Mouse (Mus musculus): ENCODE measurements around the gene 4930442H23Rik. TPM values are rescaled to one million over a fixed set of nuclear protein-coding genes. Genes with fewer than 3 reads are reported as not detected.
A peak's percentile ranks its signal among the peaks of the same experiment; 100 is the strongest.
"Not testable (repeated sequence)": the region's sequence is repeated elsewhere in the genome, so short reads cannot be mapped to it uniquely, and the experiment has no call there.

Gene 4930442H23Rik
- polyA plus RNA-seq, 1 experiment from 2014 or later, result not detected

- 5% methylated on average over 50 of the region's 53 CpGs for WGBS
Measured at GRCm38 (mm10) chr10:81182336-81183333, 1.0 kb downstream of the 4930442H23Rik start, which contains the start of gene Dapk3. TSS of gene Dapk3 (plus strand) at chr10:81183005.

DNA sequence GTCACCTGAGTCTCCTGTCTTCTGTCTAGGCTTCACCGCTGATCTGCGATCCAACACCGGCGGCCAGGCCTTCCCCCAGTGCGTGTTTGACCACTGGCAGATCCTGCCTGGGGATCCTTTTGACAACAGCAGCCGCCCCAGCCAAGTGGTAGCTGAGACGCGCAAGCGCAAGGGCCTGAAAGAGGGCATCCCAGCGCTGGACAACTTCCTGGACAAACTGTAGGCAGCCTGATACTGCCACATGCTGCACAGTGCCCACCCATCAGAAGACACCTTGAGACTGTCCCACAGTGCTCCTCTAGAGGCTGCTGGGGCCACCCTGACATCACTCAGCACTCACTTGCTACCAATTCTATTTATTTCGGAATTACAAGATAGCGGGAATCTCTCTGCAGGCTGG lies 1.8 kb downstream of the 4930442H23Rik start:
- not testable (repeated sequence) for DNase-seq (ENCODE audit: low spot score); H3K9me3 ChIP-seq (ENCODE audit: control insufficient read depth, low read length); H3K9ac ChIP-seq (ENCODE audit: low read depth, low read length); H3K4me2 ChIP-seq (ENCODE audit: low read depth, low read length); H3K27me3 ChIP-seq (replicated peaks; ENCODE audit: control insufficient read depth, insufficient read depth, low read length); H3K4me3 ChIP-seq (ENCODE audit: low read depth, low read length); ATAC-seq (ENCODE audit: low read depth); H3K4me1 ChIP-seq (ENCODE audit: control insufficient read depth, insufficient read depth, low read length)
- H3K36me3 ChIP-seq (ENCODE audit: control insufficient read depth, insufficient read depth, low read length), result peaks cover 78% of the 10 kb centered on the region
- H3K27ac ChIP-seq (replicated peaks; ENCODE audit: low read depth, low read length), result peak overlapping the region; percentile 30; the same call in 1 of the 2 replicates
- WGBS, result 86% methylated on average over 11 of the region's 12 CpGs

More at GRCm38 (mm10) chr10:81182336-81183333, 1.0 kb downstream of the 4930442H23Rik start, which contains the start of gene Dapk3:
- ATAC-seq (ENCODE audit: low read depth) (peak; percentile 95), DNase-seq (ENCODE audit: low spot score) (peak; percentile 100)
- Histone ChIP-seq H3K27me3 (replicated peaks; ENCODE audit: control insufficient read depth, insufficient read depth, low read length) (no peaks in the 10 kb centered on the region), H3K4me1 (ENCODE audit: control insufficient read depth, insufficient read depth, low read length) (no peaks in the 10 kb centered on the region; the same call in 1 of the 2 replicates), H3K36me3 (ENCODE audit: control insufficient read depth, insufficient read depth, low read length) (peaks cover 79% of the 10 kb centered on the region), H3K4me2 (ENCODE audit: low read depth, low read length) (peak within 1 kb of the TSS; percentile 66), H3K4me3 (ENCODE audit: low read depth, low read length) (peak within 1 kb of the TSS; percentile 56), H3K9ac (ENCODE audit: low read depth, low read length) (peak within 1 kb of the TSS; percentile 75), H3K9me3 (ENCODE audit: control insufficient read depth, low read length) (no peaks in the 10 kb centered on the region), H3K27ac (replicated peaks; ENCODE audit: low read depth, low read length) (peak within 1 kb of the TSS; percentile 77)

DNA sequence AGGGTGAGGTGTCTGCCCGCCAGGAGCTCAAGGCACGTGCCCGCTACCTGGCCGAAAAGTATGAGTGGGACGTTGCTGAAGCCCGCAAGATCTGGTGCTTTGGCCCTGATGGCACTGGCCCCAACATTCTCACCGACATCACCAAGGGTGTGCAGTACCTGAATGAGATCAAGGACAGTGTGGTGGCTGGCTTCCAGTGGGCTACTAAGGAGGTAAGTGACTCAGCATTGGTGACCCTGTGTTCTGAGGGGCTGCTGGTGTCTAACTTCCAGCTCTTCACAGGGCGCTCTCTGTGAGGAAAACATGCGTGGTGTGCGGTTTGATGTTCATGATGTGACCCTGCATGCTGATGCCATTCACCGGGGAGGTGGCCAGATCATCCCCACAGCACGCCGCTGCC lies 2.7 kb downstream of the 4930442H23Rik start:
- H3K4me2 ChIP-seq (ENCODE audit: low read depth, low read length), result no peak overlapping the region
- 97% methylated on average over 13 of the region's 13 CpGs for WGBS
- no peaks in the 10 kb centered on the region for H3K9me3 ChIP-seq (ENCODE audit: control insufficient read depth, low read length)
- no peak for ATAC-seq (ENCODE audit: low read depth)
- H3K27ac ChIP-seq (replicated peaks; ENCODE audit: low read depth, low read length), result no peak overlapping the region
- H3K4me3 ChIP-seq (ENCODE audit: low read depth, low read length), result no peak overlapping the region
- no peak overlapping the region for H3K9ac ChIP-seq (ENCODE audit: low read depth, low read length)
- H3K36me3 ChIP-seq (ENCODE audit: control insufficient read depth, insufficient read depth, low read length), result peaks cover 72% of the 10 kb centered on the region
- no peak for DNase-seq (ENCODE audit: low spot score)
- no peaks in the 10 kb centered on the region for H3K27me3 ChIP-seq (replicated peaks; ENCODE audit: control insufficient read depth, insufficient read depth, low read length)
- H3K4me1 ChIP-seq (ENCODE audit: control insufficient read depth, insufficient read depth, low read length), result no peaks in the 10 kb centered on the region; the same call in 1 of the 2 replicates

GRCm38 (mm10) chr10:81179451-81180342 lies 4.0 kb downstream of the 4930442H23Rik start:
- Histone ChIP-seq H3K27me3 (replicated peaks; ENCODE audit: control insufficient read depth, insufficient read depth, low read length) (no peaks in the 10 kb centered on the region), H3K9me3 (ENCODE audit: control insufficient read depth, low read length) (no peaks in the 10 kb centered on the region), H3K4me2 (ENCODE audit: low read depth, low read length) (no peak overlapping the region), H3K9ac (ENCODE audit: low read depth, low read length) (no peak overlapping the region), H3K4me1 (ENCODE audit: control insufficient read depth, insufficient read depth, low read length) (peaks cover 3% of the 10 kb centered on the region; the same call in 1 of the 2 replicates), H3K4me3 (ENCODE audit: low read depth, low read length) (no peak overlapping the region), H3K27ac (replicated peaks; ENCODE audit: low read depth, low read length) (peak overlapping the region; percentile 33; the same call in 1 of the 2 replicates), H3K36me3 (ENCODE audit: control insufficient read depth, insufficient read depth, low read length) (peaks cover 63% of the 10 kb centered on the region)
- ATAC-seq (ENCODE audit: low read depth) (no peak), DNase-seq (ENCODE audit: low spot score) (no peak)
- WGBS, result 89% methylated on average over 32 of the region's 32 CpGs

- Histone ChIP-seq H3K27me3 (replicated peaks; ENCODE audit: control insufficient read depth, insufficient read depth, low read length) (no peaks in the 10 kb centered on the region), H3K4me3 (ENCODE audit: low read depth, low read length) (no peak overlapping the region; the same call in 1 of the 2 replicates), H3K27ac (replicated peaks; ENCODE audit: low read depth, low read length) (no peak overlapping the region; the same call in 1 of the 2 replicates), H3K36me3 (ENCODE audit: control insufficient read depth, insufficient read depth, low read length) (peaks cover 55% of the 10 kb centered on the region), H3K4me2 (ENCODE audit: low read depth, low read length) (no peak overlapping the region), H3K9ac (ENCODE audit: low read depth, low read length) (peak overlapping the region; percentile 98; the same call in 1 of the 2 replicates), H3K4me1 (ENCODE audit: control insufficient read depth, insufficient read depth, low read length) (peaks cover 4% of the 10 kb centered on the region), H3K9me3 (ENCODE audit: control insufficient read depth, low read length) (no peaks in the 10 kb centered on the region)
- WGBS, result 95% methylated on average over 11 of the region's 11 CpGs
- no peak for DNase-seq (ENCODE audit: low spot score)
- no peak for ATAC-seq (ENCODE audit: low read depth)
Measured at GRCm38 (mm10) chr10:81178927-81179326, 4.7 kb downstream of the 4930442H23Rik start.

DNA sequence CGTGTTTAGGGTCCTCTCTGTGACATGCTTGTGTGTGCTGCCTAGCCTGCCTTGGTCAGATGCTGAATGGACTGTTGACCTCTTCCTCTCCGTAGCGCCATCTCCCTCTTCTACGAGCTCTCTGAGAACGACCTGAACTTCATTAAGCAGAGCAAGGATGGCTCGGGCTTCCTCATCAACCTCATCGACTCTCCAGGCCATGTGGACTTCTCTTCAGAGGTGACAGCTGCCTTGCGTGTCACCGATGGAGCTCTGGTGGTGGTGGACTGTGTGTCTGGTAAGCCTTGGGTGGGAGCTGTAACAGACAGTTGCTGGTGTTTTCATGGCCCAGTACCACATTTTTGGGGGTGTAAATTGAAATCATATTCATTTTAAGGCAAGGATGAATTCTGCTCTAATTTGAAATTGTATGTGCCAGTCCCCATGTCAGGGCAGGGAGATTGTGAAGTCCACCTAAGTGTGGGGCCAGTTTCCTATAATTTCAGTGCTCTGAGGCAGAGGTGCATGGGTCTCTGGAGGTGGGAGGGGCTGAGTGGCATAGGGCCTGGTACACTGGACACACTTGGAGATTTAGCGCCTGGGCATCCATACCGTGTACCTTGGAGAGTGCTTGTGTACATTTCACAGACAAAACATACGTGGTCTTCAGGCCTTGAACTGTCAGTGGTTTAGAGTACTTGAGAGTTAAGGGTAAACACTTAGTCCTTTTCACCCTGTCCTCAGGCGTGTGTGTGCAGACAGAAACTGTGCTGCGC lies 5.5 kb downstream of the 4930442H23Rik start:
- Histone ChIP-seq H3K9ac (ENCODE audit: low read depth, low read length) (peak overlapping the region; percentile 98), H3K36me3 (ENCODE audit: control insufficient read depth, insufficient read depth, low read length) (peaks cover 55% of the 10 kb centered on the region), H3K4me2 (ENCODE audit: low read depth, low read length) (peak overlapping the region; percentile 98), H3K27ac (replicated peaks; ENCODE audit: low read depth, low read length) (peak overlapping the region; percentile 88), H3K9me3 (ENCODE audit: control insufficient read depth, low read length) (no peaks in the 10 kb centered on the region), H3K27me3 (replicated peaks; ENCODE audit: control insufficient read depth, insufficient read depth, low read length) (no peaks in the 10 kb centered on the region), H3K4me1 (ENCODE audit: control insufficient read depth, insufficient read depth, low read length) (peaks cover 12% of the 10 kb centered on the region), H3K4me3 (ENCODE audit: low read depth, low read length) (peak overlapping the region; percentile 94)
- WGBS, result 61% methylated on average over 14 of the region's 14 CpGs
- DNase-seq (ENCODE audit: low spot score), result no peak
- ATAC-seq (ENCODE audit: low read depth), result no peak

DNA sequence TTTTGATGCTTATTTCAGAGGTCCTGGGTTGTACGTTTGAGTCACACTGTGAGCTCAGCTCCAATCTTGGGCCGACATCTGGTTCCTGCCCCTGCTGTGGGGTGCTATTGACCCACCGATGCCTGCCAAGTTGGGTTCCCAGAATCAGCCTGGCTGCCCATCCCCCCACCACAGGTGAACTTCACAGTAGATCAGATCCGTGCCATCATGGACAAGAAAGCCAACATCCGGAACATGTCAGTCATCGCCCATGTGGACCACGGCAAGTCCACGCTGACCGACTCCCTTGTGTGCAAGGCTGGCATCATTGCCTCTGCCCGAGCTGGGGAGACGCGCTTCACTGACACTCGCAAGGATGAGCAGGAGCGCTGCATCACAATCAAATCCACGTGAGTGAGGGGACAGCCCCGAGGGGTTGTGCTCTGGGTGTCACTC lies 6.1 kb downstream of the 4930442H23Rik start:
- 10% methylated on average over 16 of the region's 16 CpGs for WGBS
- no peak for DNase-seq (ENCODE audit: low spot score)

More for the DNA sequence above, 6.1 kb downstream of the 4930442H23Rik start:
- peak overlapping the region; percentile 98 for H3K9ac ChIP-seq (ENCODE audit: low read depth, low read length)
- no peaks in the 10 kb centered on the region for H3K27me3 ChIP-seq (replicated peaks; ENCODE audit: control insufficient read depth, insufficient read depth, low read length)
- peaks cover 55% of the 10 kb centered on the region for H3K36me3 ChIP-seq (ENCODE audit: control insufficient read depth, insufficient read depth, low read length)
- no peaks in the 10 kb centered on the region for H3K9me3 ChIP-seq (ENCODE audit: control insufficient read depth, low read length)
- H3K4me2 ChIP-seq (ENCODE audit: low read depth, low read length), result peak overlapping the region; percentile 98
- peaks cover 15% of the 10 kb centered on the region for H3K4me1 ChIP-seq (ENCODE audit: control insufficient read depth, insufficient read depth, low read length)
- H3K4me3 ChIP-seq (ENCODE audit: low read depth, low read length), result peak overlapping the region; percentile 94
- peak overlapping the region; percentile 88 for H3K27ac ChIP-seq (replicated peaks; ENCODE audit: low read depth, low read length)
- ATAC-seq (ENCODE audit: low read depth), result no peak

Measured in embryonic facial prominence, embryonic 14.5 days (tissue).